Mouse (Mus musculus) stomach, postnatal 0 days (tissue): ENCODE results near the gene Rer1.

ENCODE experiments used
- CTCF ChIP-seq: IDR thresholded peaks from 2 replicates; pipeline ENCODE4 v1.5.1; 2016; ENCODE audit warnings: antibody characterized with exemption, low read depth, mild to moderate bottlenecking, moderate library complexity
- EP300 ChIP-seq: optimal IDR thresholded peaks from 2 replicates; pipeline ENCODE3; 2016; ENCODE audit warnings: antibody characterized with exemption

GRCm38 (mm10) chr4:155116607-155117006 lies 30.4 kb upstream of the Rer1 start:
- TF ChIP-seq CTCF (no peak), EP300 (no peak)
